ENCODE assay signal across 7 mouse cellular contexts in genomic region chr10:75560549-75560899, GRCm38 (mm10). TPM values are rescaled to one million over a fixed set of nuclear protein-coding genes. Genes with fewer than 3 reads are reported as not detected.
DNase-seq lines count a peak whose midpoint lies in the region; ATAC-seq and TF ChIP-seq lines count a peak whose summit lies in the region.

No protein-coding gene starts in this region.

- H3K4me2 ChIP-seq in lung, embryonic 14.5 days = peak overlapping the region; percentile 99
- peak overlapping the region; percentile 99 for H3K4me2 ChIP-seq in intestine, embryonic 16.5 days (ENCODE audit: low read depth, low read length)

- ATAC-seq in lung, embryonic 14.5 days (ENCODE audit: insufficient read depth) = peak; percentile 41; the same call in 1 of the 2 replicates
- ATAC-seq in intestine, embryonic 16.5 days = no peak

- H3K4me3 ChIP-seq in lung, embryonic 14.5 days (ENCODE audit: low read depth, low read length) = peak overlapping the region; percentile 56
- peak overlapping the region; percentile 74 for H3K4me3 ChIP-seq in forebrain, embryonic 10.5 days
- peak overlapping the region; percentile 68 for H3K4me3 ChIP-seq in intestine, embryonic 16.5 days (ENCODE audit: low read length)
- peak overlapping the region; percentile 59 for H3K4me3 ChIP-seq in olfactory bulb, adult 2 months (ENCODE audit: insufficient read depth, low read depth, low read length)

- no peak for TF ChIP-seq POLR2A in olfactory bulb, adult 2 months (IDR thresholded peaks at IDR 0.05; ENCODE audit: insufficient read depth, low read depth, low read length)

- peaks cover 28% of the 10 kb centered on the region for H3K27me3 ChIP-seq in lung, embryonic 14.5 days (ENCODE audit: insufficient read depth, low read length)
- peaks cover 84% of the 10 kb centered on the region for H3K27me3 ChIP-seq in forebrain, embryonic 10.5 days (ENCODE audit: poor library complexity, severe bottlenecking)
- peaks cover 21% of the 10 kb centered on the region for H3K27me3 ChIP-seq in intestine, embryonic 16.5 days (replicated peaks; ENCODE audit: control insufficient read depth, insufficient read depth, low read length)

- H3K36me3 ChIP-seq in lung, embryonic 14.5 days (ENCODE audit: insufficient read depth) = no peaks in the 10 kb centered on the region
- no peaks in the 10 kb centered on the region for H3K36me3 ChIP-seq in forebrain, embryonic 10.5 days (replicated peaks)
- H3K36me3 ChIP-seq in intestine, embryonic 16.5 days (ENCODE audit: control insufficient read depth, insufficient read depth, low read length) = no peaks in the 10 kb centered on the region

- peaks cover 11% of the 10 kb centered on the region for H3K4me1 ChIP-seq in lung, embryonic 14.5 days (ENCODE audit: insufficient read depth)
- peaks cover 45% of the 10 kb centered on the region for H3K4me1 ChIP-seq in forebrain, embryonic 10.5 days
- peaks cover 23% of the 10 kb centered on the region for H3K4me1 ChIP-seq in intestine, embryonic 16.5 days (ENCODE audit: control insufficient read depth, insufficient read depth, low read length)
- H3K4me1 ChIP-seq in olfactory bulb, adult 2 months (ENCODE audit: control insufficient read depth, insufficient read depth, low read length) = peaks cover 14% of the 10 kb centered on the region

- WGBS in lung, embryonic 14.5 days = 10% methylated on average over 6 of the region's 6 CpGs
- WGBS in forebrain, embryonic 10.5 days = 9% methylated on average over 6 of the region's 6 CpGs
- WGBS in intestine, embryonic 16.5 days = 26% methylated on average over 6 of the region's 6 CpGs
- 50% methylated on average over 6 of the region's 6 CpGs for WGBS in olfactory bulb, adult 2 months

- no peak for DNase-seq in lung, embryonic 14.5 days
- no peak for DNase-seq in lung, adult 18-20 months
- DNase-seq in forebrain, embryonic 10.5 days (ENCODE audit: extremely low spot score, low spot score) = no peak
- DNase-seq in cerebellum, postnatal 14 days = no peak
- DNase-seq in right cerebral cortex, adult 2 months (ENCODE audit: low spot score in 2 of 2) = no peak

- H3K27ac ChIP-seq in lung, embryonic 14.5 days (ENCODE audit: low read depth) = no peak overlapping the region
- H3K27ac ChIP-seq in forebrain, embryonic 10.5 days = peak overlapping the region; percentile 85; the same call in 1 of the 2 replicates
- H3K27ac ChIP-seq in intestine, embryonic 16.5 days (ENCODE audit: low read length) = no peak overlapping the region
- H3K27ac ChIP-seq in olfactory bulb, adult 2 months (ENCODE audit: insufficient read depth, low read depth, low read length) = no peak overlapping the region

- H3K9me3 ChIP-seq in lung, embryonic 14.5 days (ENCODE audit: low read depth, low read length) = no peaks in the 10 kb centered on the region
- H3K9me3 ChIP-seq in forebrain, embryonic 10.5 days = no peaks in the 10 kb centered on the region
- H3K9me3 ChIP-seq in intestine, embryonic 16.5 days (ENCODE audit: control insufficient read depth, low read length) = no peaks in the 10 kb centered on the region

- no peak for TF ChIP-seq CTCF in lung, embryonic 14.5 days (IDR thresholded peaks at IDR 0.05; ENCODE audit: low read depth)
- TF ChIP-seq CTCF in olfactory bulb, adult 2 months (IDR thresholded peaks at IDR 0.05; ENCODE audit: insufficient read depth, low read depth, low read length) = no peak

- H3K9ac ChIP-seq in lung, embryonic 14.5 days = peak overlapping the region; percentile 59; the same call in 1 of the 2 replicates
- H3K9ac ChIP-seq in intestine, embryonic 16.5 days (ENCODE audit: low read depth, low read length) = peak overlapping the region; percentile 72; the same call in 1 of the 2 replicates

RNA-seq across cellular contexts. Expression of gene Lrrc75b, which starts 0.4 kb away (rescaled TPM):
- polyA plus RNA-seq in lung, embryonic 14.5 days (2014; fragmentation: Nextera tagmentation; extraction: Ambion mirVana) = 0.50 and 0.69 TPM in 2 replicates
- 1.1 TPM in 2 replicates for polyA plus RNA-seq in forebrain, embryonic 10.5 days (2016; fragmentation: Nextera tagmentation; extraction: Ambion mirVana)
- polyA plus RNA-seq in intestine, embryonic 16.5 days (2015; fragmentation: Nextera tagmentation; extraction: Ambion mirVana) = 1.9 and 2.7 TPM in 2 replicates
- not detected in 2 replicates for polyA plus RNA-seq in olfactory bulb, adult 2 months (2012; ENCODE audit: insufficient read depth, insufficient read length, low replicate concordance, missing spikeins)

RNA-seq across cellular contexts. Expression of gene Ggt1, which starts 0.9 kb away (rescaled TPM):
- 1.8 and 1.9 TPM in 2 replicates for polyA plus RNA-seq in lung, embryonic 14.5 days (2014; fragmentation: Nextera tagmentation; extraction: Ambion mirVana)
- 1.6 and 2.3 TPM in 2 replicates for polyA plus RNA-seq in forebrain, embryonic 10.5 days (2016; fragmentation: Nextera tagmentation; extraction: Ambion mirVana)
- polyA plus RNA-seq in intestine, embryonic 16.5 days (2015; fragmentation: Nextera tagmentation; extraction: Ambion mirVana) = 115 and 144 TPM in 2 replicates
- polyA plus RNA-seq in olfactory bulb, adult 2 months (2012; ENCODE audit: insufficient read depth, insufficient read length, low replicate concordance, missing spikeins) = not detected in 2 replicates

RNA-seq across cellular contexts. Expression of gene Ggt5, which starts 28.6 kb away (rescaled TPM):
- 0.43 and 0.71 TPM in 2 replicates for polyA plus RNA-seq in lung, embryonic 14.5 days (2014; fragmentation: Nextera tagmentation; extraction: Ambion mirVana)
- 0.21 and 0.97 TPM in 2 replicates for polyA plus RNA-seq in forebrain, embryonic 10.5 days (2016; fragmentation: Nextera tagmentation; extraction: Ambion mirVana)
- polyA plus RNA-seq in intestine, embryonic 16.5 days (2015; fragmentation: Nextera tagmentation; extraction: Ambion mirVana) = 8.6 and 8.8 TPM in 2 replicates
- not detected in 2 replicates for polyA plus RNA-seq in olfactory bulb, adult 2 months (2012; ENCODE audit: insufficient read depth, insufficient read length, low replicate concordance, missing spikeins)

RNA-seq across cellular contexts. Expression of gene Gucd1, which starts 42.8 kb away (rescaled TPM):
- 30.8 and 32.6 TPM in 2 replicates for polyA plus RNA-seq in lung, embryonic 14.5 days (2014; fragmentation: Nextera tagmentation; extraction: Ambion mirVana)
- 28.6 and 34.3 TPM in 2 replicates for polyA plus RNA-seq in forebrain, embryonic 10.5 days (2016; fragmentation: Nextera tagmentation; extraction: Ambion mirVana)
- 55.5 and 63.0 TPM in 2 replicates for polyA plus RNA-seq in intestine, embryonic 16.5 days (2015; fragmentation: Nextera tagmentation; extraction: Ambion mirVana)
- polyA plus RNA-seq in olfactory bulb, adult 2 months (2012; ENCODE audit: insufficient read depth, insufficient read length, low replicate concordance, missing spikeins) = not detected in 2 replicates

RNA-seq across cellular contexts. Expression of gene Snrpd3, which starts 43.2 kb away (rescaled TPM):
- polyA plus RNA-seq in lung, embryonic 14.5 days (2014; fragmentation: Nextera tagmentation; extraction: Ambion mirVana) = 188 and 202 TPM in 2 replicates
- 289 and 305 TPM in 2 replicates for polyA plus RNA-seq in forebrain, embryonic 10.5 days (2016; fragmentation: Nextera tagmentation; extraction: Ambion mirVana)
- polyA plus RNA-seq in intestine, embryonic 16.5 days (2015; fragmentation: Nextera tagmentation; extraction: Ambion mirVana) = 136 and 144 TPM in 2 replicates
- polyA plus RNA-seq in olfactory bulb, adult 2 months (2012; ENCODE audit: insufficient read depth, insufficient read length, low replicate concordance, missing spikeins) = not detected in 2 replicates

Comparison
In these comparisons a context has a peak if more than half of its experiments do, and no peak if none do; other contexts are left out.
1. RNA of gene Ggt1, which starts 0.9 kb away (polyA plus RNA-seq): 115 to 144 TPM in intestine, embryonic 16.5 days; 1.6 to 2.3 TPM in forebrain, embryonic 10.5 days, 1.8 to 1.9 TPM in lung, embryonic 14.5 days and not detected in olfactory bulb, adult 2 months; every median in the first group is over 10 times any median in the second.
2. Peak in every context shown above with its lines, with median percentiles within 50 percentile points of each other: H3K4me3 ChIP-seq.